Mouse (Mus musculus): ENCODE measurements at regions not wholly inside any gene's neighbourhood (a gene's known extent, or its start where the extent isn't known, plus 50 kb on each side); places are given as distances from the start of the nearest gene placed in this dataset.

- Histone ChIP-seq H3K27ac (no peak overlapping the region), H3K4me3 (replicated peaks) (no peak overlapping the region), H3K9ac (no peak overlapping the region), H3K36me3 (no peaks in the 10 kb centered on the region), H3K9me3 (replicated peaks) (no peaks in the 10 kb centered on the region), H3K27me3 (no peaks in the 10 kb centered on the region), H3K4me1 (peaks cover 11% of the 10 kb centered on the region; the same call in 1 of the 2 replicates), H3K4me2 (no peak overlapping the region)
- 41% methylated on average over 1 of the region's 1 CpGs for WGBS
- ATAC-seq (replicated peaks; ENCODE audit: low FRiP score), result no peak
Observed at GRCm38 (mm10) chr10:111831105-111831504, 141.4 kb upstream of the Krr1 start.

GRCm38 (mm10) chr10:111833611-111834010, 138.9 kb upstream of the Krr1 start:
- no peak for ATAC-seq (replicated peaks; ENCODE audit: low FRiP score)
- H3K9ac ChIP-seq, result no peak overlapping the region
- WGBS, result 90% methylated on average over 2 of the region's 2 CpGs
- no peaks in the 10 kb centered on the region for H3K36me3 ChIP-seq
- H3K4me2 ChIP-seq, result no peak overlapping the region
- H3K27me3 ChIP-seq, result no peaks in the 10 kb centered on the region
- no peak overlapping the region for H3K4me3 ChIP-seq (replicated peaks)
- H3K4me1 ChIP-seq, result peaks cover 5% of the 10 kb centered on the region; the same call in 1 of the 2 replicates
- H3K27ac ChIP-seq, result no peak overlapping the region
- H3K9me3 ChIP-seq (replicated peaks), result no peaks in the 10 kb centered on the region

- no peak overlapping the region for H3K4me3 ChIP-seq (replicated peaks)
- no peak overlapping the region for H3K4me2 ChIP-seq
- no peaks in the 10 kb centered on the region for H3K27me3 ChIP-seq
- no peaks in the 10 kb centered on the region for H3K9me3 ChIP-seq (replicated peaks)
- no peaks in the 10 kb centered on the region for H3K36me3 ChIP-seq
- 58% methylated on average over 5 of the region's 5 CpGs for WGBS
- peaks cover 5% of the 10 kb centered on the region; the same call in 1 of the 2 replicates for H3K4me1 ChIP-seq
- ATAC-seq (replicated peaks; ENCODE audit: low FRiP score), result no peak
- H3K9ac ChIP-seq, result no peak overlapping the region
- no peak overlapping the region for H3K27ac ChIP-seq
Observed at GRCm38 (mm10) chr10:111834280-111834679, 138.2 kb upstream of the Krr1 start.

- Histone ChIP-seq H3K4me3 (replicated peaks) (no peak overlapping the region), H3K4me2 (no peak overlapping the region), H3K27ac (no peak overlapping the region), H3K4me1 (peaks cover 5% of the 10 kb centered on the region; the same call in 1 of the 2 replicates), H3K9ac (no peak overlapping the region), H3K9me3 (replicated peaks) (no peaks in the 10 kb centered on the region), H3K27me3 (no peaks in the 10 kb centered on the region), H3K36me3 (no peaks in the 10 kb centered on the region)
- ATAC-seq (replicated peaks; ENCODE audit: low FRiP score), result no peak
- WGBS, result 54% methylated on average over 11 of the region's 11 CpGs
Observed at GRCm38 (mm10) chr10:111834925-111835823, 137.3 kb upstream of the Krr1 start.

GRCm38 (mm10) chr10:111836191-111836590, 136.3 kb upstream of the Krr1 start:
- WGBS, result 62% methylated on average over 5 of the region's 5 CpGs
- ATAC-seq (replicated peaks; ENCODE audit: low FRiP score), result no peak
- H3K27me3 ChIP-seq, result no peaks in the 10 kb centered on the region
- H3K4me3 ChIP-seq (replicated peaks), result no peak overlapping the region
- no peaks in the 10 kb centered on the region for H3K36me3 ChIP-seq
- H3K27ac ChIP-seq, result no peak overlapping the region
- no peak overlapping the region for H3K4me2 ChIP-seq
- no peak overlapping the region for H3K9ac ChIP-seq
- H3K4me1 ChIP-seq, result peaks cover 5% of the 10 kb centered on the region; the same call in 1 of the 2 replicates
- H3K9me3 ChIP-seq (replicated peaks), result no peaks in the 10 kb centered on the region

GRCm38 (mm10) chr10:111836802-111837201, 135.7 kb upstream of the Krr1 start:
- 68% methylated on average over 4 of the region's 4 CpGs for WGBS
- no peak for ATAC-seq (replicated peaks; ENCODE audit: low FRiP score)

GRCm38 (mm10) chr10:111842321-111842775, 130.1 kb upstream of the Krr1 start:
- peak overlapping the region; percentile 27; the same call in 1 of the 2 replicates for H3K4me2 ChIP-seq
- H3K4me3 ChIP-seq (replicated peaks), result no peak overlapping the region
- no peaks in the 10 kb centered on the region for H3K9me3 ChIP-seq (replicated peaks)
- WGBS, result 27% methylated on average over 11 of the region's 11 CpGs
- H3K9ac ChIP-seq, result no peak overlapping the region
- H3K27ac ChIP-seq, result 0 out of 2 replicates have a peak overlapping the region, but pooled peaks have one; percentile 18
- H3K27me3 ChIP-seq, result no peaks in the 10 kb centered on the region
- ATAC-seq (replicated peaks; ENCODE audit: low FRiP score), result peak; percentile 68
- H3K4me1 ChIP-seq, result peaks cover 24% of the 10 kb centered on the region
- no peaks in the 10 kb centered on the region for H3K36me3 ChIP-seq

More at GRCm38 (mm10) chr10:111836802-111837201, 135.7 kb upstream of the Krr1 start:
- Histone ChIP-seq H3K4me3 (replicated peaks) (no peak overlapping the region), H3K9ac (no peak overlapping the region), H3K9me3 (replicated peaks) (no peaks in the 10 kb centered on the region), H3K36me3 (no peaks in the 10 kb centered on the region), H3K27me3 (no peaks in the 10 kb centered on the region), H3K4me2 (no peak overlapping the region), H3K27ac (no peak overlapping the region), H3K4me1 (peaks cover 5% of the 10 kb centered on the region; the same call in 1 of the 2 replicates)

GRCm38 (mm10) chr10:111842896-111843295, 129.6 kb upstream of the Krr1 start:
- no peaks in the 10 kb centered on the region for H3K36me3 ChIP-seq
- 0 out of 2 replicates have a peak overlapping the region, but pooled peaks have one; percentile 9 for H3K27ac ChIP-seq
- no peak overlapping the region for H3K9ac ChIP-seq
- 28% methylated on average over 7 of the region's 7 CpGs for WGBS
- no peaks in the 10 kb centered on the region for H3K27me3 ChIP-seq
- H3K4me1 ChIP-seq, result peaks cover 24% of the 10 kb centered on the region
- H3K4me2 ChIP-seq, result no peak overlapping the region; the same call in 1 of the 2 replicates
- H3K4me3 ChIP-seq (replicated peaks), result no peak overlapping the region
- no peak for ATAC-seq (replicated peaks; ENCODE audit: low FRiP score)
- no peaks in the 10 kb centered on the region for H3K9me3 ChIP-seq (replicated peaks)

GRCm38 (mm10) chr10:111843301-111843700, 129.2 kb upstream of the Krr1 start:
- Histone ChIP-seq H3K9me3 (replicated peaks) (no peaks in the 10 kb centered on the region), H3K27me3 (no peaks in the 10 kb centered on the region), H3K9ac (no peak overlapping the region), H3K4me2 (no peak overlapping the region), H3K4me3 (replicated peaks) (no peak overlapping the region), H3K36me3 (no peaks in the 10 kb centered on the region), H3K27ac (0 out of 2 replicates have a peak overlapping the region, but pooled peaks have one; percentile 9), H3K4me1 (peaks cover 24% of the 10 kb centered on the region)
- no peak; the same call in 1 of the 2 replicates for ATAC-seq (replicated peaks; ENCODE audit: low FRiP score)
- 52% methylated on average over 9 of the region's 9 CpGs for WGBS

- ATAC-seq (replicated peaks; ENCODE audit: low FRiP score), result no peak
- H3K27me3 ChIP-seq, result no peaks in the 10 kb centered on the region
- no peak overlapping the region for H3K27ac ChIP-seq
- H3K36me3 ChIP-seq, result no peaks in the 10 kb centered on the region
- 87% methylated on average over 10 of the region's 10 CpGs for WGBS
- no peaks in the 10 kb centered on the region for H3K9me3 ChIP-seq (replicated peaks)
- H3K4me3 ChIP-seq (replicated peaks), result no peak overlapping the region
- peaks cover 24% of the 10 kb centered on the region for H3K4me1 ChIP-seq
- H3K9ac ChIP-seq, result no peak overlapping the region
- no peak overlapping the region for H3K4me2 ChIP-seq
Observed at GRCm38 (mm10) chr10:111844144-111844543, 128.3 kb upstream of the Krr1 start.

GRCm38 (mm10) chr10:111845946-111846345, 126.5 kb upstream of the Krr1 start:
- Histone ChIP-seq H3K9me3 (replicated peaks) (no peaks in the 10 kb centered on the region), H3K27me3 (no peaks in the 10 kb centered on the region)

GRCm38 (mm10) chr10:111854254-111854653, 118.2 kb upstream of the Krr1 start:
- H3K4me2 ChIP-seq, result no peak overlapping the region
- H3K4me1 ChIP-seq, result peaks cover 8% of the 10 kb centered on the region
- no peak overlapping the region for H3K27ac ChIP-seq
- ATAC-seq (replicated peaks; ENCODE audit: low FRiP score), result no peak
- no peaks in the 10 kb centered on the region for H3K27me3 ChIP-seq
- no peaks in the 10 kb centered on the region for H3K36me3 ChIP-seq
- no peak overlapping the region for H3K9ac ChIP-seq
- H3K9me3 ChIP-seq (replicated peaks), result no peaks in the 10 kb centered on the region
- no peak overlapping the region for H3K4me3 ChIP-seq (replicated peaks)
- WGBS, result 80% methylated on average over 5 of the region's 5 CpGs

More at GRCm38 (mm10) chr10:111845946-111846345, 126.5 kb upstream of the Krr1 start:
- H3K4me3 ChIP-seq (replicated peaks), result no peak overlapping the region
- no peak overlapping the region for H3K9ac ChIP-seq
- H3K4me1 ChIP-seq, result peaks cover 24% of the 10 kb centered on the region
- H3K27ac ChIP-seq, result no peak overlapping the region
- H3K4me2 ChIP-seq, result no peak overlapping the region
- 98% methylated on average over 2 of the region's 2 CpGs for WGBS
- no peaks in the 10 kb centered on the region for H3K36me3 ChIP-seq
- ATAC-seq (replicated peaks; ENCODE audit: low FRiP score), result no peak

Data from kidney, embryonic 15.5 days (tissue).